Mouse (Mus musculus): ENCODE measurements at regions not wholly inside any gene's neighbourhood (a gene's known extent, or its start where the extent isn't known, plus 50 kb on each side); places are given as distances from the start of the nearest gene placed in this dataset.
A peak's percentile ranks its signal among the peaks of the same experiment; 100 is the strongest.

GRCm38 (mm10) chr8:36322578-36322977 lies 557.0 kb downstream of the Gm19410 start:
- DNase-seq (ENCODE audit: low read depth, low spot score): peak; percentile 32
- Histone ChIP-seq H3K27ac (ENCODE audit: control insufficient read depth, low read depth, low read length) (peak overlapping the region; percentile 39; the same call in 1 of the 2 replicates), H3K9ac (ENCODE audit: control insufficient read depth, low read depth, low read length, poor library complexity, severe bottlenecking) (no peak overlapping the region), H3K9me3 (replicated peaks; ENCODE audit: insufficient read depth, low read length) (no peaks in the 10 kb centered on the region), H3K79me2 (ENCODE audit: control insufficient read depth, insufficient read depth, low read length, poor library complexity) (no peaks in the 10 kb centered on the region), H3K27me3 (ENCODE audit: control insufficient read depth in 1 of 2, insufficient read depth in 2 of 2, low read length in 2 of 2) (no peaks in the 10 kb centered on the region), H3K4me3 (ENCODE audit: control insufficient read depth in 1 of 2, insufficient read depth in 1 of 2, low read depth in 2 of 2, low read length in 2 of 2) (no peak overlapping the region), H3K36me3 (ENCODE audit: control insufficient read depth in 1 of 2, insufficient read depth in 2 of 2, low read length in 2 of 2) (peaks cover 0 to 2% of the 10 kb centered on the region in 2 experiments; a peak in 1 of 4 replicates), H3K4me1 (ENCODE audit: control insufficient read depth in 1 of 2, insufficient read depth in 2 of 2, low read length in 2 of 2) (peaks cover 10 to 36% of the 10 kb centered on the region in 2 experiments; a peak in 3 of 4 replicates)
- TF ChIP-seq BHLHE40 (IDR thresholded peaks at IDR 0.05; ENCODE audit: borderline replicate concordance, low read depth, low read length) (0 out of 2 replicates have a peak, but pooled peaks have one; percentile 32), NRF1 (IDR thresholded peaks at IDR 0.05; ENCODE audit: insufficient read depth, low read depth, low read length, poor library complexity, severe bottlenecking) (no peak), TCF12 (IDR thresholded peaks at IDR 0.05; ENCODE audit: low read depth, low read length) (peak; percentile 39; the same call in 1 of the 2 replicates), SIN3A (IDR thresholded peaks at IDR 0.05; ENCODE audit: low read length) (no peak), USF1 (IDR thresholded peaks at IDR 0.05; ENCODE audit: low read depth, low read length) (peak; percentile 45; the same call in 1 of the 2 replicates), ETS1 (IDR thresholded peaks at IDR 0.05; ENCODE audit: low read depth, low read length) (peak; percentile 50; the same call in 1 of the 2 replicates), EP300 (IDR thresholded peaks at IDR 0.05; ENCODE audit: low read depth in 1 of 2, low read length in 2 of 2) (peak in 1 of 2 experiments; percentile 65; a peak in 1 of 4 replicates), MXI1 (IDR thresholded peaks at IDR 0.05; ENCODE audit: low read depth, low read length) (peak; percentile 27; the same call in 1 of the 2 replicates)

- no peaks in the 10 kb centered on the region for H3K79me2 ChIP-seq (ENCODE audit: control insufficient read depth, insufficient read depth, low read length, poor library complexity)
- H3K9me3 ChIP-seq (replicated peaks; ENCODE audit: insufficient read depth, low read length): no peaks in the 10 kb centered on the region
- no peak for TF ChIP-seq GABPA (IDR thresholded peaks at IDR 0.05; ENCODE audit: low read depth, low read length)
- no peak for TF ChIP-seq MYB (IDR thresholded peaks at IDR 0.05; ENCODE audit: low read depth, low read length)
- TF ChIP-seq KAT2A (conservative IDR thresholded peaks at IDR 0.05; ENCODE audit: low read depth, low read length): no peak
- TF ChIP-seq USF2 (IDR thresholded peaks at IDR 0.05; ENCODE audit: borderline replicate concordance in 1 of 2, insufficient read depth in 1 of 2, low read depth in 1 of 2, low read length in 2 of 2): no peak
- TF ChIP-seq POLR2A (IDR thresholded peaks at IDR 0.05; ENCODE audit: control insufficient read depth in 1 of 2, insufficient read depth in 1 of 2, low read depth in 1 of 2, low read length in 2 of 2, poor library complexity in 1 of 2): no peak
- TF ChIP-seq TBP (IDR thresholded peaks at IDR 0.05; ENCODE audit: low read depth, low read length): no peak
- no peak for TF ChIP-seq SMC3 (IDR thresholded peaks at IDR 0.05; ENCODE audit: low read depth, low read length)
- TF ChIP-seq POLR2AphosphoS2 (IDR thresholded peaks at IDR 0.05; ENCODE audit: low read length): no peak
- no peak for TF ChIP-seq CHD1 (IDR thresholded peaks at IDR 0.05; ENCODE audit: low read depth, low read length)
- no peak for TF ChIP-seq GATA1 (IDR thresholded peaks at IDR 0.05; ENCODE audit: low read depth, low read length)
- no peak for TF ChIP-seq CTCF (IDR thresholded peaks at IDR 0.05 in 2 of 3, conservative IDR thresholded peaks at IDR 0.05 in 1 of 3; ENCODE audit: control insufficient read depth in 1 of 3, insufficient read depth in 1 of 3, low read depth in 2 of 3, low read length in 3 of 3, poor library complexity in 1 of 3, severe bottlenecking in 1 of 3)
- TF ChIP-seq ZMIZ1 (IDR thresholded peaks at IDR 0.05; ENCODE audit: low read depth, low read length): no peak
- TF ChIP-seq HCFC1 (IDR thresholded peaks at IDR 0.05; ENCODE audit: low read depth, low read length): no peak
- TF ChIP-seq NELFE (IDR thresholded peaks at IDR 0.05; ENCODE audit: low read depth, low read length): no peak
- TF ChIP-seq MYC (IDR thresholded peaks at IDR 0.05; ENCODE audit: low read depth, low read length): no peak
- TF ChIP-seq ELF1 (IDR thresholded peaks at IDR 0.05; ENCODE audit: low read depth, low read length): no peak
- H3K27me3 ChIP-seq (ENCODE audit: control insufficient read depth in 1 of 2, insufficient read depth in 2 of 2, low read length in 2 of 2): no peaks in the 10 kb centered on the region
- H3K36me3 ChIP-seq (ENCODE audit: control insufficient read depth in 1 of 2, insufficient read depth in 2 of 2, low read length in 2 of 2): no peaks in the 10 kb centered on the region
- H3K9ac ChIP-seq (ENCODE audit: control insufficient read depth, low read depth, low read length, poor library complexity, severe bottlenecking): no peak overlapping the region
- DNase-seq (ENCODE audit: low read depth, low spot score): no peak
- H3K4me1 ChIP-seq (ENCODE audit: control insufficient read depth in 1 of 2, insufficient read depth in 2 of 2, low read length in 2 of 2): no peaks in the 10 kb centered on the region
- H3K4me3 ChIP-seq (ENCODE audit: control insufficient read depth in 1 of 2, insufficient read depth in 1 of 2, low read depth in 2 of 2, low read length in 2 of 2): no peak overlapping the region
- H3K27ac ChIP-seq (ENCODE audit: control insufficient read depth, low read depth, low read length): no peak overlapping the region
Observed at GRCm38 (mm10) chr8:36338628-36339027, 573.0 kb downstream of the Gm19410 start.

Measured in MEL (cell line).